Mouse (Mus musculus): ENCODE results near the gene Agap2. TPM values are rescaled to one million over a fixed set of nuclear protein-coding genes. Genes with fewer than 3 reads are reported as not detected.

Gene Agap2
- total and polyA plus RNA-seq, 2 experiments from 2014 or later, result 4.9 to 229 TPM

GRCm38 (mm10) chr10:127138328-127139141 is 63.5 kb downstream of the Agap2 start:
- no peak overlapping the region for H3K4me3 ChIP-seq (ENCODE audit: low read length)
- WGBS, result 91% methylated on average over 18 of the region's 18 CpGs
- ATAC-seq, result no peak
- no peak for DNase-seq (ENCODE audit: low spot score)
- no peaks in the 10 kb centered on the region for H3K27me3 ChIP-seq (ENCODE audit: insufficient read depth, low read length)
- H3K27ac ChIP-seq, result no peak overlapping the region
- H3K4me2 ChIP-seq (ENCODE audit: low read depth, low read length), result no peak overlapping the region
- H3K36me3 ChIP-seq (ENCODE audit: insufficient read depth, low read length), result no peaks in the 10 kb centered on the region
- no peaks in the 10 kb centered on the region for H3K4me1 ChIP-seq (ENCODE audit: insufficient read depth, low read length)
- H3K9me3 ChIP-seq (ENCODE audit: low read length), result no peaks in the 10 kb centered on the region
- no peak for TF ChIP-seq CTCF (IDR thresholded peaks at IDR 0.05; ENCODE audit: low read depth)
- no peak overlapping the region for H3K9ac ChIP-seq (replicated peaks; ENCODE audit: low read length)

GRCm38 (mm10) chr10:127140971-127141370 is 65.9 kb downstream of the Agap2 start:
- no peak for ATAC-seq
- WGBS, result 86% methylated on average over 11 of the region's 11 CpGs
- Histone ChIP-seq H3K4me3 (ENCODE audit: low read length) (no peak overlapping the region), H3K36me3 (ENCODE audit: insufficient read depth, low read length) (no peaks in the 10 kb centered on the region), H3K4me1 (ENCODE audit: insufficient read depth, low read length) (no peaks in the 10 kb centered on the region), H3K9me3 (ENCODE audit: low read length) (no peaks in the 10 kb centered on the region), H3K27me3 (ENCODE audit: insufficient read depth, low read length) (no peaks in the 10 kb centered on the region), H3K27ac (no peak overlapping the region), H3K4me2 (ENCODE audit: low read depth, low read length) (no peak overlapping the region), H3K9ac (replicated peaks; ENCODE audit: low read length) (no peak overlapping the region)
- DNase-seq (ENCODE audit: low spot score), result no peak
- no peak for TF ChIP-seq CTCF (IDR thresholded peaks at IDR 0.05; ENCODE audit: low read depth)

GRCm38 (mm10) chr10:127141500-127141899 is 66.4 kb downstream of the Agap2 start:
- no peak overlapping the region for H3K9ac ChIP-seq (replicated peaks; ENCODE audit: low read length)
- H3K27me3 ChIP-seq (ENCODE audit: insufficient read depth, low read length), result no peaks in the 10 kb centered on the region
- H3K9me3 ChIP-seq (ENCODE audit: low read length), result no peaks in the 10 kb centered on the region
- no peak overlapping the region for H3K4me3 ChIP-seq (ENCODE audit: low read length)
- H3K27ac ChIP-seq, result no peak overlapping the region
- H3K4me1 ChIP-seq (ENCODE audit: insufficient read depth, low read length), result no peaks in the 10 kb centered on the region
- 79% methylated on average over 8 of the region's 8 CpGs for WGBS
- no peak overlapping the region for H3K4me2 ChIP-seq (ENCODE audit: low read depth, low read length)
- ATAC-seq (no peak), DNase-seq (ENCODE audit: low spot score) (no peak)
- TF ChIP-seq CTCF (IDR thresholded peaks at IDR 0.05; ENCODE audit: low read depth), result no peak
- no peaks in the 10 kb centered on the region for H3K36me3 ChIP-seq (ENCODE audit: insufficient read depth, low read length)

Other genes with a start within 250 kb of the Agap2 start
- gene Atp23, start 173.9 kb upstream of the Agap2 start, total RNA-seq (2014; rRNA removed), result 12.5 and 14.3 TPM in 2 replicates
- gene Atp23, start 173.9 kb upstream of the Agap2 start, polyA plus RNA-seq (2015; fragmentation: Nextera tagmentation; extraction: Ambion mirVana), result 19.1 and 20.2 TPM in 2 replicates
- gene Ctdsp2, start 96.6 kb upstream of the Agap2 start, total RNA-seq (2014; rRNA removed), result 64.5 and 64.7 TPM in 2 replicates
- 15.0 and 16.7 TPM in 2 replicates for gene Ctdsp2, start 96.6 kb upstream of the Agap2 start, polyA plus RNA-seq (2015; fragmentation: Nextera tagmentation; extraction: Ambion mirVana)
- gene Avil, start 74.6 kb upstream of the Agap2 start, total RNA-seq (2014; rRNA removed), result 0.52 and 1.3 TPM in 2 replicates
- 0.98 and 1.4 TPM in 2 replicates for gene Avil, start 74.6 kb upstream of the Agap2 start, polyA plus RNA-seq (2015; fragmentation: Nextera tagmentation; extraction: Ambion mirVana)
- gene Tsfm, start 44.4 kb upstream of the Agap2 start, total RNA-seq (2014; rRNA removed), result 31.4 and 49.0 TPM in 2 replicates
- gene Tsfm, start 44.4 kb upstream of the Agap2 start, polyA plus RNA-seq (2015; fragmentation: Nextera tagmentation; extraction: Ambion mirVana), result 62.4 and 62.7 TPM in 2 replicates
- 9.3 and 10.0 TPM in 2 replicates for gene Mettl1, start 33.9 kb upstream of the Agap2 start, total RNA-seq (2014; rRNA removed)
- 23.8 and 23.9 TPM in 2 replicates for gene Mettl1, start 33.9 kb upstream of the Agap2 start, polyA plus RNA-seq (2015; fragmentation: Nextera tagmentation; extraction: Ambion mirVana)
- 0.31 TPM in 1 of 2 replicates, not detected in the other for gene Eef1akmt3, start 33.8 kb upstream of the Agap2 start, total RNA-seq (2014; rRNA removed)
- 0.19 TPM in 2 replicates for gene Eef1akmt3, start 33.8 kb upstream of the Agap2 start, polyA plus RNA-seq (2015; fragmentation: Nextera tagmentation; extraction: Ambion mirVana)
- gene Cyp27b1, start 27.0 kb upstream of the Agap2 start, total RNA-seq (2014; rRNA removed), result 0.26 and 0.58 TPM in 2 replicates
- gene Cyp27b1, start 27.0 kb upstream of the Agap2 start, polyA plus RNA-seq (2015; fragmentation: Nextera tagmentation; extraction: Ambion mirVana), result not detected in 2 replicates
- 78.3 and 80.1 TPM in 2 replicates for gene March9, start 15.1 kb upstream of the Agap2 start, total RNA-seq (2014; rRNA removed)
- 6.7 and 7.0 TPM in 2 replicates for gene March9, start 15.1 kb upstream of the Agap2 start, polyA plus RNA-seq (2015; fragmentation: Nextera tagmentation; extraction: Ambion mirVana)
- gene Cdk4, start 11.8 kb upstream of the Agap2 start, total RNA-seq (2014; rRNA removed), result 483 and 524 TPM in 2 replicates
- gene Cdk4, start 11.8 kb upstream of the Agap2 start, polyA plus RNA-seq (2015; fragmentation: Nextera tagmentation; extraction: Ambion mirVana), result 519 and 563 TPM in 2 replicates
- 113 and 129 TPM in 2 replicates for gene Tspan31, start 5.0 kb upstream of the Agap2 start, total RNA-seq (2014; rRNA removed)
- gene Tspan31, start 5.0 kb upstream of the Agap2 start, polyA plus RNA-seq (2015; fragmentation: Nextera tagmentation; extraction: Ambion mirVana), result 105 and 107 TPM in 2 replicates
- 118 and 119 TPM in 2 replicates for gene Os9, start 45.8 kb downstream of the Agap2 start, total RNA-seq (2014; rRNA removed)
- 128 and 129 TPM in 2 replicates for gene Os9, start 45.8 kb downstream of the Agap2 start, polyA plus RNA-seq (2015; fragmentation: Nextera tagmentation; extraction: Ambion mirVana)
- 111 and 112 TPM in 2 replicates for gene B4galnt1, start 89.9 kb downstream of the Agap2 start, total RNA-seq (2014; rRNA removed)
- 56.7 and 65.3 TPM in 2 replicates for gene B4galnt1, start 89.9 kb downstream of the Agap2 start, polyA plus RNA-seq (2015; fragmentation: Nextera tagmentation; extraction: Ambion mirVana)
- 0.31 TPM in 1 of 2 replicates, not detected in the other for gene Slc26a10, start 105.4 kb downstream of the Agap2 start, total RNA-seq (2014; rRNA removed)
- gene Slc26a10, start 105.4 kb downstream of the Agap2 start, polyA plus RNA-seq (2015; fragmentation: Nextera tagmentation; extraction: Ambion mirVana), result 0.79 and 1.1 TPM in 2 replicates
- 61.0 and 65.4 TPM in 2 replicates for gene Arhgef25, start 114.8 kb downstream of the Agap2 start, total RNA-seq (2014; rRNA removed)
- 20.3 and 21.6 TPM in 2 replicates for gene Arhgef25, start 114.8 kb downstream of the Agap2 start, polyA plus RNA-seq (2015; fragmentation: Nextera tagmentation; extraction: Ambion mirVana)
- 233 and 240 TPM in 2 replicates for gene Dtx3, start 120.4 kb downstream of the Agap2 start, total RNA-seq (2014; rRNA removed)
- gene Dtx3, start 120.4 kb downstream of the Agap2 start, polyA plus RNA-seq (2015; fragmentation: Nextera tagmentation; extraction: Ambion mirVana), result 170 and 185 TPM in 2 replicates
- gene Pip4k2c, start 136.3 kb downstream of the Agap2 start, total RNA-seq (2014; rRNA removed), result 18.3 and 22.8 TPM in 2 replicates
- 19.9 and 20.2 TPM in 2 replicates for gene Pip4k2c, start 136.3 kb downstream of the Agap2 start, polyA plus RNA-seq (2015; fragmentation: Nextera tagmentation; extraction: Ambion mirVana)
- 231 and 249 TPM in 2 replicates for gene Kif5a, start 188.1 kb downstream of the Agap2 start, total RNA-seq (2014; rRNA removed)
- gene Kif5a, start 188.1 kb downstream of the Agap2 start, polyA plus RNA-seq (2015; fragmentation: Nextera tagmentation; extraction: Ambion mirVana), result 98.4 and 103 TPM in 2 replicates
- 314 and 348 TPM in 2 replicates for gene Dctn2, start 191.1 kb downstream of the Agap2 start, total RNA-seq (2014; rRNA removed)
- gene Dctn2, start 191.1 kb downstream of the Agap2 start, polyA plus RNA-seq (2015; fragmentation: Nextera tagmentation; extraction: Ambion mirVana), result 319 and 323 TPM in 2 replicates
- 8.1 and 11.2 TPM in 2 replicates for gene Mbd6, start 213.7 kb downstream of the Agap2 start, total RNA-seq (2014; rRNA removed)
- 8.3 and 11.5 TPM in 2 replicates for gene Mbd6, start 213.7 kb downstream of the Agap2 start, polyA plus RNA-seq (2015; fragmentation: Nextera tagmentation; extraction: Ambion mirVana)
- gene Mars, start 236.5 kb downstream of the Agap2 start, total RNA-seq (2014; rRNA removed), result 74.4 and 90.4 TPM in 2 replicates
- gene Mars, start 236.5 kb downstream of the Agap2 start, polyA plus RNA-seq (2015; fragmentation: Nextera tagmentation; extraction: Ambion mirVana), result 104 TPM in 2 replicates
- 1.0 and 1.5 TPM in 2 replicates for gene Arhgap9, start 246.7 kb downstream of the Agap2 start, total RNA-seq (2014; rRNA removed)
- 1.2 and 1.3 TPM in 2 replicates for gene Arhgap9, start 246.7 kb downstream of the Agap2 start, polyA plus RNA-seq (2015; fragmentation: Nextera tagmentation; extraction: Ambion mirVana)

Measured in hindbrain, postnatal 0 days (tissue).